Mouse (Mus musculus): ENCODE data around the gene A230072I06Rik.

DNA sequence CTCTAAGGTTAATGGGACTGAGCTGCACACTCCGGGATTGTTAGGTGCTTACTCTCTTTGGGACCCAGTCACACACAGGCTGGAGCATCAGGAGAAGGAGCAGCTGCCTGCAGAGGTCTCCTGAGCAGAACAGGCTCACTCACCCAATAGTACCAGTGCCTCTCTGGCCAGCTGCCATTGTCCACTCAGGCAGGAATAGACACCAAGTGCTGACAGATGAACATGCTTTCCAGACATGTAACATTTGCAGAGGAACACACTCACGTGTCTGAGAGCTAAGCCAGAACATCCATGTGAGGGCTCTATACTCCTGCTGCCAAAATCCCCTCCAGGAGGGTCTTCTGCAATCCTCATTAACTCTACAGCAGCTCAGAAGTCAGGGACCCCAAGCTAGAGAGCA lies 18.7 kb upstream of the A230072I06Rik start:
- TF ChIP-seq GATA2 (IDR thresholded peaks at IDR 0.05; ENCODE audit: borderline replicate concordance, low read depth, low read length): no peak
- no peak for TF ChIP-seq CTCF (IDR thresholded peaks at IDR 0.05; ENCODE audit: low read depth, low read length)

Data from G1E (cell line).